Mouse (Mus musculus) heart, postnatal 0 days (tissue): ENCODE results near the gene Sh3gl2.

ENCODE experiments used
- CTCF ChIP-seq: IDR thresholded peaks from 2 replicates; pipeline ENCODE4 v1.5.1; 2016; ENCODE audit warnings: antibody characterized with exemption, control low read depth, low read depth
- EP300 ChIP-seq: IDR thresholded peaks from 2 replicates; pipeline ENCODE4 v1.6.1; 2016; ENCODE audit warnings: antibody characterized with exemption, low read depth

DNA sequence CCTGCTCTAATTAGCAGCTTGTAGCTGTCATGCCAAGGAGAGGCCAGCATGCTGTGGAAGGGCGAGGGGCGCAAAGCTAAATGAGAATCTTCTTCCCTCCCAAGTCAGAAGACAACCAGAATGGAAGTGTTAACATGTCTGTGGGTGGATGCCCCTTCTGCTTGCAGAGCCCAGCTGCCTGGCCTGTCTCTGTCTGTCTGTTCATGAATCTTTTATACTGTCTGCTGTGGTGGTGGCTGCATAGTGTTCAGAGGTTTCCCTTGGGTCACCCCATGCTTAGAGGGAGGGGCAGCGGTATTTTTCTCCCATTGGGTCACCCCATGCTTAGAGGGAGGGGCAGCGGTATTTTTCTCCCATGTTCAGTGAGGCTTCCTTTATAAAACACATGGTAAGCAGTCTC lies 68.0 kb downstream of the Sh3gl2 start:
- TF ChIP-seq CTCF (no peak), EP300 (no peak)
